In the genomic region with DNA sequence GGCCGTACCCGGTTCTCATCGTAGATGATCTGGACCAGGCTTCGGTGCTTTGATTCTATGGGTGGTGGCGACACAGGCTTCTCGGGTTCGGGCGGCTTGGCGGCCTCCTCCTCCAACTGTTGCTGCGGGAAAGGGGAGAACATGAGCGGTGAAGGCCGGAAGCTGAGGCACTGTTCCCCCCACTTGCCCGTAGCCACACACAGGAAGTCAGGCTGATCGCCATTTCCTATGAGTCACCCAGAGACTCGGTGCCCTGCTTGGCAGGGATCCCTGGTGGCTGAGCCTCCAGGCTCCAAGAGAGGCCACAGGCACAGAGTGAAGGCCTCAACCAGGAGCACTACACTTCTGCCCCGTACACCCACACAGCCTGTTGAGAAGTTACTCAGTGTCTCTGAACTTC, we compare ENCODE assay signal across 9 mouse cellular contexts.
DNase-seq lines count a peak whose midpoint lies in the region; ATAC-seq lines count a peak whose summit lies in the region.
"Had no signal": no experiment of that assay in that cellular context is flagged by ENCODE, and none has a peak within 500 bp of the region (broad histone marks: within the 10 kb centered on the region; RNA-seq: fewer than 3 reads in every experiment).

No protein-coding gene starts in this region.

- H3K9me3 ChIP-seq in kidney, embryonic 14.5 days (ENCODE audit: control insufficient read depth, low read length), result no peaks in the 10 kb centered on the region
- no peaks in the 10 kb centered on the region for H3K9me3 ChIP-seq in embryonic facial prominence, embryonic 15.5 days (replicated peaks)
- no peaks in the 10 kb centered on the region for H3K9me3 ChIP-seq in hindbrain, embryonic 12.5 days (replicated peaks)
- H3K9me3 ChIP-seq: heart, embryonic 15.5 days had no signal

- ATAC-seq in kidney, embryonic 14.5 days (ENCODE audit: low FRiP score, low TSS enrichment), result no peak
- ATAC-seq in embryonic facial prominence, embryonic 15.5 days (ENCODE audit: insufficient number of reproducible peaks, low FRiP score, low TSS enrichment, low read depth), result no peak
- no peak for ATAC-seq in hindbrain, embryonic 12.5 days (ENCODE audit: low FRiP score)

- 79% methylated on average over 16 of the region's 16 CpGs for WGBS in kidney, embryonic 14.5 days
- WGBS in embryonic facial prominence, embryonic 15.5 days, result 69% methylated on average over 16 of the region's 16 CpGs
- 92% methylated on average over 16 of the region's 16 CpGs for WGBS in hindbrain, embryonic 12.5 days

- peaks cover 34% of the 10 kb centered on the region for H3K4me1 ChIP-seq in kidney, embryonic 14.5 days (ENCODE audit: control insufficient read depth, insufficient read depth, low read length)
- H3K4me1 ChIP-seq in embryonic facial prominence, embryonic 15.5 days, result peaks cover 63% of the 10 kb centered on the region
- H3K4me1 ChIP-seq in hindbrain, embryonic 12.5 days, result peaks cover 50% of the 10 kb centered on the region

- H3K36me3 ChIP-seq in kidney, embryonic 14.5 days (ENCODE audit: control insufficient read depth, insufficient read depth, low read length), result peaks cover 56% of the 10 kb centered on the region
- peaks cover 74% of the 10 kb centered on the region for H3K36me3 ChIP-seq in embryonic facial prominence, embryonic 15.5 days
- peaks cover 48% of the 10 kb centered on the region for H3K36me3 ChIP-seq in hindbrain, embryonic 12.5 days

- no peak overlapping the region for H3K9ac ChIP-seq in kidney, embryonic 14.5 days (ENCODE audit: low read depth, low read length)
- H3K9ac ChIP-seq in embryonic facial prominence, embryonic 15.5 days, result no peak overlapping the region
- no peak overlapping the region for H3K9ac ChIP-seq in hindbrain, embryonic 12.5 days
- H3K9ac ChIP-seq: heart, embryonic 15.5 days had no signal

- no peak overlapping the region for H3K4me3 ChIP-seq in kidney, embryonic 14.5 days (ENCODE audit: low read length)
- H3K4me3 ChIP-seq in embryonic facial prominence, embryonic 15.5 days (replicated peaks), result no peak overlapping the region
- H3K4me3 ChIP-seq in hindbrain, embryonic 12.5 days, result no peak overlapping the region
- H3K4me3 ChIP-seq: heart, embryonic 15.5 days had no signal

- H3K27ac ChIP-seq in kidney, embryonic 14.5 days (ENCODE audit: low read depth, low read length), result no peak overlapping the region
- 0 out of 2 replicates have a peak overlapping the region, but pooled peaks have one; percentile 39 for H3K27ac ChIP-seq in embryonic facial prominence, embryonic 15.5 days (replicated peaks)
- no peak overlapping the region for H3K27ac ChIP-seq in hindbrain, embryonic 12.5 days
- H3K27ac ChIP-seq: heart, embryonic 15.5 days had no signal

- H3K27me3 ChIP-seq in kidney, embryonic 14.5 days (ENCODE audit: control insufficient read depth, insufficient read depth, low read length), result no peaks in the 10 kb centered on the region
- no peaks in the 10 kb centered on the region for H3K27me3 ChIP-seq in embryonic facial prominence, embryonic 15.5 days
- no peaks in the 10 kb centered on the region for H3K27me3 ChIP-seq in hindbrain, embryonic 12.5 days
- H3K27me3 ChIP-seq: heart, embryonic 15.5 days had no signal

- DNase-seq in kidney, adult 8-10 months, result peak; percentile 35 to 49
- peak; percentile 90 for DNase-seq in Muller cell, postnatal 12 days (ENCODE audit: inconsistent ontology term)
- DNase-seq in kidney, postnatal 25 days, result peak; percentile 51 to 72
- DNase-seq in natural killer cell, adult 2 months (ENCODE audit: low spot score in 2 of 2), result peak; percentile 81 to 86
- DNase-seq in embryo, embryonic 9.5 days (ENCODE audit: extremely low spot score), result no peak

- no peak overlapping the region for H3K4me2 ChIP-seq in kidney, embryonic 14.5 days (replicated peaks; ENCODE audit: low read depth, low read length)
- no peak overlapping the region for H3K4me2 ChIP-seq in embryonic facial prominence, embryonic 15.5 days (replicated peaks)
- H3K4me2 ChIP-seq in hindbrain, embryonic 12.5 days (replicated peaks), result no peak overlapping the region
- H3K4me2 ChIP-seq: heart, embryonic 15.5 days had no signal
